Mouse (Mus musculus): Measurements from ENCODE around the gene Rph3al. TPM values are rescaled to one million over a fixed set of nuclear protein-coding genes. Genes with fewer than 3 reads are reported as not detected.

Rph3al gene
- polyA plus RNA-seq, 1 experiment from 2014 or later = 6.2 TPM

GRCm38 (mm10) chr11:75842904-75843619 is 95.2 kb downstream of the Rph3al start:
- H3K36me3 ChIP-seq = no peaks in the 10 kb centered on the region
- H3K4me1 ChIP-seq (replicated peaks) = peaks cover 13% of the 10 kb centered on the region
- no peak overlapping the region for H3K27ac ChIP-seq (ENCODE audit: poor library complexity, severe bottlenecking)
- 0 out of 2 replicates have a peak, but pooled peaks cover 3% of the 10 kb centered on the region for H3K27me3 ChIP-seq (replicated peaks)
- no peak overlapping the region for H3K4me3 ChIP-seq
- no peak overlapping the region for H3K4me2 ChIP-seq
- H3K9me3 ChIP-seq (replicated peaks) = no peaks in the 10 kb centered on the region
- WGBS = 71% methylated on average over 4 of the region's 4 CpGs
- no peak overlapping the region for H3K9ac ChIP-seq
- ATAC-seq (ENCODE audit: insufficient number of reproducible peaks, low FRiP score) = no peak

- no peak overlapping the region for H3K27ac ChIP-seq (ENCODE audit: poor library complexity, severe bottlenecking)
- H3K4me3 ChIP-seq = no peak overlapping the region
- no peaks in the 10 kb centered on the region for H3K36me3 ChIP-seq
- ATAC-seq (ENCODE audit: insufficient number of reproducible peaks, low FRiP score) = no peak
- WGBS = 57% methylated on average over 3 of the region's 3 CpGs
- H3K9me3 ChIP-seq (replicated peaks) = no peaks in the 10 kb centered on the region
- peaks cover 10% of the 10 kb centered on the region for H3K4me1 ChIP-seq (replicated peaks)
- H3K9ac ChIP-seq = no peak overlapping the region
- 0 out of 2 replicates have a peak, but pooled peaks cover 3% of the 10 kb centered on the region for H3K27me3 ChIP-seq (replicated peaks)
- H3K4me2 ChIP-seq = no peak overlapping the region
Measured at GRCm38 (mm10) chr11:75841503-75841902, 96.7 kb downstream of the Rph3al start.

- H3K27me3 ChIP-seq (replicated peaks) = 0 out of 2 replicates have a peak, but pooled peaks cover under 1% of the 10 kb centered on the region
- H3K4me2 ChIP-seq = no peak overlapping the region
- H3K36me3 ChIP-seq = no peaks in the 10 kb centered on the region
- no peak overlapping the region for H3K9ac ChIP-seq
- ATAC-seq (ENCODE audit: insufficient number of reproducible peaks, low FRiP score) = no peak
- no peaks in the 10 kb centered on the region for H3K9me3 ChIP-seq (replicated peaks)
- no peak overlapping the region for H3K4me3 ChIP-seq
- H3K27ac ChIP-seq (ENCODE audit: poor library complexity, severe bottlenecking) = no peak overlapping the region
- H3K4me1 ChIP-seq (replicated peaks) = peaks cover 8% of the 10 kb centered on the region
- WGBS = 78% methylated on average over 12 of the region's 12 CpGs
Measured at GRCm38 (mm10) chr11:75839536-75840430, 98.4 kb downstream of the Rph3al start.

- H3K9me3 ChIP-seq (replicated peaks) = no peaks in the 10 kb centered on the region
- no peak overlapping the region for H3K4me2 ChIP-seq
- WGBS = 76% methylated on average over 10 of the region's 10 CpGs
- H3K36me3 ChIP-seq = no peaks in the 10 kb centered on the region
- ATAC-seq (ENCODE audit: insufficient number of reproducible peaks, low FRiP score) = no peak
- H3K27me3 ChIP-seq (replicated peaks) = peaks cover 5% of the 10 kb centered on the region; the same call in 1 of the 2 replicates
- peaks cover 8% of the 10 kb centered on the region for H3K4me1 ChIP-seq (replicated peaks)
- no peak overlapping the region for H3K4me3 ChIP-seq
- H3K9ac ChIP-seq = no peak overlapping the region
- H3K27ac ChIP-seq (ENCODE audit: poor library complexity, severe bottlenecking) = no peak overlapping the region
Measured at GRCm38 (mm10) chr11:75838861-75839426, 99.3 kb downstream of the Rph3al start.

- 73% methylated on average over 11 of the region's 11 CpGs for WGBS
- Histone ChIP-seq H3K36me3 (no peaks in the 10 kb centered on the region), H3K9me3 (replicated peaks) (no peaks in the 10 kb centered on the region), H3K4me2 (no peak overlapping the region), H3K4me1 (replicated peaks) (peaks cover 1% of the 10 kb centered on the region), H3K4me3 (no peak overlapping the region), H3K9ac (no peak overlapping the region), H3K27me3 (replicated peaks) (peaks cover 11% of the 10 kb centered on the region; the same call in 1 of the 2 replicates), H3K27ac (ENCODE audit: poor library complexity, severe bottlenecking) (no peak overlapping the region)
- ATAC-seq (ENCODE audit: insufficient number of reproducible peaks, low FRiP score) = no peak
Measured at GRCm38 (mm10) chr11:75836240-75836610, 102.0 kb downstream of the Rph3al start.

GRCm38 (mm10) chr11:75835587-75836239 is 102.5 kb downstream of the Rph3al start:
- Histone ChIP-seq H3K9me3 (replicated peaks) (no peaks in the 10 kb centered on the region), H3K4me3 (no peak overlapping the region), H3K27me3 (replicated peaks) (peaks cover 11% of the 10 kb centered on the region; the same call in 1 of the 2 replicates), H3K36me3 (no peaks in the 10 kb centered on the region), H3K4me2 (no peak overlapping the region), H3K9ac (no peak overlapping the region), H3K27ac (ENCODE audit: poor library complexity, severe bottlenecking) (no peak overlapping the region), H3K4me1 (replicated peaks) (no peaks in the 10 kb centered on the region)
- WGBS = 73% methylated on average over 11 of the region's 11 CpGs
- no peak for ATAC-seq (ENCODE audit: insufficient number of reproducible peaks, low FRiP score)

GRCm38 (mm10) chr11:75833081-75833480 is 105.1 kb downstream of the Rph3al start:
- Histone ChIP-seq H3K4me1 (replicated peaks) (no peaks in the 10 kb centered on the region), H3K27me3 (replicated peaks) (peaks cover 11% of the 10 kb centered on the region; the same call in 1 of the 2 replicates), H3K4me2 (no peak overlapping the region), H3K9ac (no peak overlapping the region), H3K9me3 (replicated peaks) (peaks cover 7% of the 10 kb centered on the region), H3K36me3 (no peaks in the 10 kb centered on the region; the same call in 1 of the 2 replicates), H3K27ac (ENCODE audit: poor library complexity, severe bottlenecking) (no peak overlapping the region), H3K4me3 (no peak overlapping the region)
- WGBS = 80% methylated on average over 6 of the region's 6 CpGs
- ATAC-seq (ENCODE audit: insufficient number of reproducible peaks, low FRiP score) = no peak

GRCm38 (mm10) chr11:75830386-75830785 is 107.8 kb downstream of the Rph3al start:
- no peaks in the 10 kb centered on the region; the same call in 1 of the 2 replicates for H3K36me3 ChIP-seq
- H3K4me1 ChIP-seq (replicated peaks) = no peaks in the 10 kb centered on the region
- peaks cover 7% of the 10 kb centered on the region for H3K9me3 ChIP-seq (replicated peaks)
- no peak overlapping the region for H3K27ac ChIP-seq (ENCODE audit: poor library complexity, severe bottlenecking)
- H3K27me3 ChIP-seq (replicated peaks) = peaks cover 11% of the 10 kb centered on the region; the same call in 1 of the 2 replicates
- ATAC-seq (ENCODE audit: insufficient number of reproducible peaks, low FRiP score) = no peak
- no peak overlapping the region for H3K4me2 ChIP-seq
- WGBS = 86% methylated on average over 3 of the region's 3 CpGs
- H3K4me3 ChIP-seq = no peak overlapping the region
- no peak overlapping the region for H3K9ac ChIP-seq

- H3K27me3 ChIP-seq (replicated peaks) = peaks cover 19% of the 10 kb centered on the region
- ATAC-seq (ENCODE audit: insufficient number of reproducible peaks, low FRiP score) = no peak
- no peak overlapping the region for H3K4me2 ChIP-seq
- no peak overlapping the region for H3K27ac ChIP-seq (ENCODE audit: poor library complexity, severe bottlenecking)
- WGBS = 78% methylated on average over 8 of the region's 8 CpGs
- H3K4me3 ChIP-seq = no peak overlapping the region
- no peak overlapping the region for H3K9ac ChIP-seq
- H3K4me1 ChIP-seq (replicated peaks) = no peaks in the 10 kb centered on the region
- no peaks in the 10 kb centered on the region; the same call in 1 of the 2 replicates for H3K36me3 ChIP-seq
- H3K9me3 ChIP-seq (replicated peaks) = peaks cover 7% of the 10 kb centered on the region
Measured at GRCm38 (mm10) chr11:75827414-75827813, 110.8 kb downstream of the Rph3al start.

GRCm38 (mm10) chr11:75823506-75823905 is 114.7 kb downstream of the Rph3al start:
- H3K27ac ChIP-seq (ENCODE audit: poor library complexity, severe bottlenecking) = no peak overlapping the region
- no peaks in the 10 kb centered on the region for H3K9me3 ChIP-seq (replicated peaks)
- H3K27me3 ChIP-seq (replicated peaks) = peaks cover 38% of the 10 kb centered on the region
- ATAC-seq (ENCODE audit: insufficient number of reproducible peaks, low FRiP score) = no peak
- H3K4me2 ChIP-seq = no peak overlapping the region
- WGBS = 44% methylated on average over 7 of the region's 7 CpGs
- H3K4me1 ChIP-seq (replicated peaks) = no peaks in the 10 kb centered on the region
- no peak overlapping the region for H3K4me3 ChIP-seq
- H3K36me3 ChIP-seq = no peaks in the 10 kb centered on the region
- no peak overlapping the region for H3K9ac ChIP-seq
